Mouse (Mus musculus) A20 (cell line): ENCODE results near the gene Tppp3.

ENCODE experiments used
- DNase-seq: peaks from one replicate; pipeline ENCODE4 v3.0.0-alpha.2; 2011; ENCODE audit warnings: low read depth, low spot score

Tppp3 gene

DNA sequence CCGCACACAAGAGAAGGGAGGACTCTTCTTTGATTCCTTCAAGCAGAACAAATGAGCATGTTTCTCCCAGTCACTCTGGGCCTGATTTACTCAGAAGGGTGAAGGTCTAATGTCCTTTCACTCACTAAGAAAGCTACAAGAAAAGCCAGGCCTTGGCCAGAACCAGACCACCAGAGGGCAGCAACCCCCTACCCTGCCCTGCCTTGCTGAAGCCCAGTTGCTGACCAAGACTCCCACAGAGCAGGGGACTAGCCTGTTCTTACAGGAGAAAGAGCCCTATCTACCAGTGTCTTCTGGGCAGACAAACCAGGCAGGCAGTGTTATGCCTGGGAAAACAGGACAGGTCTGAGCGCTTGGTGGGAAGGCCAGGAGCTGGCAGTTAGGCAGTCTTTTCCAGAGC, 13.1 kb upstream of the Tppp3 start:
- DNase-seq = peak; percentile 48

DNA sequence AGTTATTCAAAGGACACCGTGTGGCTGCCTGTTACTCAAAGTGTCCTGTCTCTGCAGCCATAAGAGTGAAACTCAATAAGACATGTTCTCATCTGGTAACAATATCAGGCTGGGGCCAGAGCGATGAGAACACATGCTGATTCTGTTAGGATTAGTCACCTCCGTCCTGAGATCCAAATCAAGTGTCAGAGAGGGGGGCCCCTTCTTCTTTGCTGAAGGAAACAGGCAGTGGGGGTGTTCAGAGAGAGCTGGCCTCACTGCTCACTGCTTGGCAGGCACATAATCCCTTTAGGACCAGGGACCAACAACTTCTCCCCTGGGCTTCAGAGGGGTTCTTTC, 12.7 kb upstream of the Tppp3 start:
- no peak for DNase-seq

DNA sequence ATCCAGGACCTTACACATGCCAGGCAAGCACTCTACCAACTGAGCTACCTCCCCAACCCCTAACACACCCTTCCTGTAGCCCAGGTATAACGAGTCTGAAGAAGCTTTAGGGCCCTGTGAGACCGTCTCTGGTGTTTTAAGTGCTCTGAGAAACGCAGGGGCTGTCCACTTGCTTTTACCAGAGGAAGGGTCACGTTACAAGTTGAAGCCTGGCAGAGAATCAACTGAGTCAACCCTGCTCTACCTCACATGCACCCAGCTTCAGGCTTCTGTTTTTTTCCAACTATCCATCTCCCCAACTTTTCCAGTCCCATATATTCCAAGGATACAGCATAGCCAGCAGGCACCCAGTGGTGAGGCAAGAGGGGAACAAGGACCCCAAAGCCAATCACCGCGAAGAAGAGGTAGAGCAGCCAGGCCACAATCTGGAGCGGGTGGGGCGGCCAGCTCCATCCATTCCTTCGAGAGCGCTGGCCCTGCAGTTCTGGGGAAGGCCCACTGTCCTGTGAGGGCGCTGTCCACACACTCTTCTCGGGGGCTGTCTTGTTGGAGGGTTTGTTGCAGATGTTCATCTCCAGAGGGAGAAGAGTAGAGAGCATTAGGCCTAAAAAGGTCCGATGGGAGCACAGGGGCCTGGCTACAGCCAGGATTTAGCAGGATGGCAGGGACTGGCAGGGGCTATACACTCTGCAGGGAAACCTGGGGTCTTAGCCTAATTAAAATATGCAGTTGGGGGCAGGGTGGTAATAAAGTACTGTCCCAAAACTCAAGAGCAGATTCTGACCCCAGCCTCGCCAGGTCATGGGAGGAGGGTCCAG, 12.1 kb upstream of the Tppp3 start:
- DNase-seq = no peak

DNA sequence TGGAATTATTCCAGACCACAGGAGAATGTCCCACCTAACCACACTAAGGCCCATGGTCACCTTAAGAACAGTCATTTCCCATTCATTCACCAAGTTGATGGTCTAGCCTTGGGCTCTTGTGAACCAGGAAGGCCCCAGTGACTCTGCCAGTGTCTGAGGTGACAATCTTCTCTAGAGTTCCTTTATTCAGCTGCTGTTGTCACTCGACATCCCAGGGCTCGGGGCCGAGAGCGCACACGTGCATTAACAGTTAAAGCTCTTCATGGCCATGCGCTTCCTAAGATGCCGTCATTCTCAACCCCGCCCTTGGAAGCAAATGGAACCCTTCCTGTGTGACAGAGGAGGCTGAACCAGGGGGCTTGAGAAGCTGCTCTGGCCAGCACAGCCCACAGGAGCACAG, 10.8 kb upstream of the Tppp3 start:
- DNase-seq = no peak

DNA sequence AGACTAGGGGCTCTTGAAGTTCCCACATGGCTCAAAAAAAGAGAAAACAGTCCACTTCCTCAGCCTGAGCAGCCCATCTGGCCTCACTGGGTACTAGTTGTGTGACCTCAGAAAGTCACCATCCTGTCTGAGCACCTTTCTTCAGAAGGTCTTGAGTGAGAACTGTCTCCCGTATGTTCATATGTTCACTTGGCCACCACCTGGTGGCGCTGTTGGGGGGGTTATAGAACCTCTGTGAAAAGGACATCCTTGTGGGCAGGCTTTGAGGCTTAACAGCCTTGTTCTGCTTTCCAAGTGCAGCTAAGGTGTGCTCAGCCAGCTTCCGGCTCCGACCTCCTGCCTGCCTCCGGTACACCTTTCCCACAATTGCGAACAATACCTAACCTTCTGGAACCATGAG, 10.1 kb upstream of the Tppp3 start:
- DNase-seq = peak; percentile 79

DNA sequence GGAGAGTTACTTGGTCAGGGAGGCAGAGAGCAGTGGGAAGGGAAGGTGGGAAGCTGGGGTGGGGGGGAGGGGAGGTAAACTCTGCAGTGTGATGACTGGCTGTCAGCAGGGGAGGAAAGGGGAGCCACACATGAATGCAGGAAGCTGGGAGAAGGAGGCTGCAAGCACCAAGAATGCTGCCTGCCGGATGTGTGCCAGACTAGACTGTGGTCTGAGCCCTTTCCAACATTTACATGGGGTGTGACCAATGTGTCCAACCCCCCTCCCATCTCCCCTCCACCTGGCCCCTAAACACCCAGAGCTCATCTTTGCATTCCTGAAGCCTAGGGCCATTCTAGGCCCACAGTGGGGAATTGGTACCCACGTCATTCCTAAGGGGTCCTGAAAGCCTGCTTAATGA, 9.7 kb upstream of the Tppp3 start:
- no peak for DNase-seq

DNA sequence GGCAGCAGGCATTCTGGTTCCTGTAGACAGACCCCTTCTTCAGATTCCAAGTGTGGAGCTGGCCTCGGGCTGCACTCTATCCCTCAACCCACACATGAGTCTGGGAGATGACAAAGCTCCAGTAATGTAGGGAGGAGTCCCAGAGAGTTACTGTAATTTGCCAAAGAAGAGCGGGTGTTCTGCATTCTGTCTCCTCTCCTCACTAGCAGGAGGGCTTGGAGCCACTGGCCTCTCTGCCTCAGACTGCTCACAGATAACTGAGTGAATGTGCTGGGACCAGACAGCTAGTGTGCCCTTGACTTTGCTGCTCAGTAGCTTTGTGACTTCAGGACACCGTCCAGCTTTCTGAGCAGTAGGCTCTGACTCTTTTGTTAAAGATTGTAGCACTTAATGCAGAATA, 6.5 kb upstream of the Tppp3 start:
- no peak for DNase-seq

DNA sequence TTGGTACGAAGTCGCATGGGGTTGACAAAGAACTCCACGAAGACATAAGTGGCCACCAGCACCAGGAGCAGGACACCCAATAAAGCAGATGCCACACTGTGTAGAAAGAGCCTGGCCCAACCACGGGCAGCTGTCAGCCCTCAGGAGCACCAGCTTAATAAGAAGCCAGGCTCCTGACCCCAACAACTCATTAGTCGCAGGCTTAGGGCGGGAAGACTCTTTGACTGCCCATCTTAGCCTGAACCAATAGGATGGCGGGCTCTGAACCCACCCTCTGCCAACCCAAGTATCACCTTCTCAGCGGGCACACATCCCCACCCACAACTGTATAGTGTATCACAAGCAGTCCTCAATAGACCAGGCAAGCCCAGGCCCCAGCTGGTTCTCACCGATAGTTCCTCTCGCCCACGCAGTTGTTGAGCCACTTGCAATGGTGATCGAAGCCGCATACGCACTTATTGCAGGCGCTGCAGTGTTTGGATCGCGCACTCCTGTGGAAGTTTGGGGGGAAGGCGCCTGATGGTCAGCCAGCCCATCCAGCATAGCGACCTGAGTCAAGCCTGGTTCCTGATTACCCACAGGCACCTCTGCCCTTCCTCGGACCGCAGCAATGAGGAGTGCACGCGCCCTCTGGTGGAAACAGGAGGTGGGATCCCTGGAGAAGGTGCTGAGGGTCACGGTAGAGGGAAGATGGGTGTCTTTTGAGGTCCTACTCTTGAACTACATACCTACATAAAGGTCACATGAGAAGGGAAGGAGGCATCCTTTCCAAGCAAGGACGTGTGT, 5.5 kb upstream of the Tppp3 start:
- peak; percentile 49 for DNase-seq

DNA sequence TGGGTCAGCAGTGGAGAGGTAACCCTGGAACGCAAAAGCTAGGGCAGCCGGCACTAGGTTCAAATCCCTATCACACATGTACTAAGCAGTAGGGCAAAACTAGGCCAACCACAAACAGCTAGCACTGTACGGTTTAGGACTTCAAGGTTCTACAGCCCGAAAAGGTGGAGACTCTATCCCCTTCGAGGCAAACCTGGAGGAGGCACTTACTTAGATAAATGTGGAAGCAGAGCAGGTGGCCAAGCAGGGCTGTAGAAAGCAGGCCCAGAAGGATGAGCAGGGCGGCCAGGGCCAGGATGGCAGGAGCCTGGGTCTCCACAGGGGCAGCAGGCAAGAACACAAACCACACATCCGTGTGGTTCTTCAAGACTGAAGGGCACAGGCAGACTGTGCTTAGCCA, 4.8 kb upstream of the Tppp3 start:
- no peak for DNase-seq

DNA sequence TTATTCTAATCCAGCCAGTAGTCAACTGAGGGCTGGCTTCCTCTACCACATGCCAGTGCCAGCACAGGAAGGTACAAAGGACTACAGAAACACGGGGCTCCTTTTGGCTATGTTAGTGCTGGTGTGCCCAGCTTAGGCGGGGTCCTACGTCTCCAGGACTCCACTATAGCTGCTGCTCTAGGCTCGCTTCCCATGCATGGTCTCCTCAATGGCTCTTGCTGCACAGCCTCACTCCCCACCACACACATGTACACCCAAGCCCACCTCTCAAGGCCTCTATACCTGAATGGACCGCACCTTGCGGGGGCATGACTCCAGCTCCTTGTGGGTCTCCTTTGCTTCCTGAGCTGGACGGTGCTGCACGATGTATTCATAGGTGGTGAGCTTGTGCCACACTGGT, 4.4 kb upstream of the Tppp3 start:
- no peak for DNase-seq

DNA sequence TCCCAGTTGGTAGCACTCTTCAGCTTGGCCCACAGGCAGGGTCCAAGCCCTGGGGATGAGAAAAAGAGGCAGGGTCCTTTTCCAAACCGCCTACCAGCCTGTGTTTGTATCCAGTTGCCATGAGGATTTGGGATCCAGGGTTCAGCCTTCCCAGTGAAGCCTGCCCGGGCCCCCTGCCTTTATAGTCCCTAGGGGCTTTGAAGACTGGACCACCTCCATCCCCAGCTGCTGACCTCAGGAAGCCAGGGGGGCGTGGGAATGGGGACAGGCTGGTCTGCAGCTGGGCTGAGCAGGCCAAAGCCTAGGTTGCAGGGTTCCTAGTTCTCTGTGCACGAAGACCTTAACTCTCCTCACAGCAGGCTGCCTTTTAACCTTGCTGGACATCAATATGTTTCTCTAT, 3.9 kb upstream of the Tppp3 start:
- DNase-seq = no peak

DNA sequence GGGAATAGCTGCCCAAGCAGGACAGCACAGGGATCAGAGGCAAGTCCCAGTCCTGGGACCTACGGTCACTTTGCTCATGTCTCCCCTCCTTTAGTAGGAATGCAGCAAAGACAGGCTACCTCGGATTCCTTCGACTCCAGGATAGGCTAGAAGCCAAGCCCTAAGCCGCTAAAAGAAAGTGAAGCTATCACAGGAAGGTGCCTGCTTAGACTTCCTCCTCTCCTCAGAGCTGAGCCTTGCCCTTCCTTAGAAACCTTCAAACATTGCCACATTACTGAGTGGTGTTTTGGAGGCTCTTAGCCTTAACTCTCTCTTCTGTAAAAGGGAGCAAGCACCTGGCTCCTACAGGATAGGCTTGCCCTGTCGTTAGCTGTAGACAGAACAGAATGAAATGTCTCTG, 3.4 kb upstream of the Tppp3 start:
- no peak for DNase-seq

DNA sequence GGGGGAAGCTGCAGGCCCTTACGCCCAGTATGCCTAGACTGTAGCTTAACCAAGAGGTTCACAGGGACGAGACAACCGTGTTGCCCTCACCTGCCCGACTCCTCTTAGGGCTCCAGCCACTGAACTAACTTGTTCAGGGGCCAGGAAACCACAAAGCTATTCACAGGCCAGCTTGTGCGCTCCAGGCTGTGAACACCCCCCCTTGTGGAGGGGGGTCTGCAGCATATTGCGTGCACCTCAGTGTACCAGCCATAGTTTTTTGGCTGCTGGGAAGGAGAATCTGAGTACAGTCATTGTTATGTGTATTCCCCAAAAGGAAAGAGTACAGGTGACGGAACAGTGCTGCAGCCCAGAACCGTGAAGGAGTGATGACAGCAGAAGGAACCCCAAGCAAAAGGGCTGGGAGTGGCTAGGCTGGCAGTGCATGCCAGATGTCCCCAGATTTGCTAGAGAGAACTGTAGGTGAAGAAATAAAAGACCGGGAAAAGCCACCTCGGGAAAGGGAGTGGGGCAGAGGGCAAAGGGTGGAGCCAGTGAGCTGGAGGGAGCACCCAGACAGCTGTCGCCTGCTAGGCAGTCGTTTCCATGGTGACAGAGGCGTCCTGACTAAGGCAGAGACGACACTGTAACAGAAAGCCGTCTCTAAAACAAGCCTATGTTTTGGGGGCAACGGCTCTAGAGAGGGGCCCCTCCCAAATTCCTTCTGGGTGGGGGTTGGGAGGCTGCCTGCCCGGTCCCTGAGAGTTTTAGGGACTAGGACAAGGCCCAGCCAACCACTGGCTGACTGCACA, 2.7 kb upstream of the Tppp3 start:
- DNase-seq = no peak

DNA sequence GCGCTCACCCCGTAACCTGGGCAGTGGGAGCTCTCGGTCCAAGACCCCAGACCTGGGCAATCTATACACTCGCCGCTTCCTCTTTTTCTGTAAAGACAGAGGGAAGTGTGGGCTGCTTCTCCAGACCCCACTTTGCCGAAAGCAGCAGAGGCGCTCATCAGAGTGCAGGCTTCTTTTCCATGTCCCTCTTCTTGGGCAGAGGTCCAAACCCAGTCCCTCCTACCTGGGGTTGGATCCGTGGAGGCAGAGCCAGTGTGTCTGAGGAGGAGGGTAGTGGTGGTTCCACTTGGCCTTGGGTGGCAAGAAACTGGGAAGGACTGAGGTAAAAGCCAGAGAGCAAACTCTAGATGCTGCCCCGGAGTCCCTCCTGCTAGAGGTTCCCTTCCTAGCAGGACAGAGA, 1.7 kb upstream of the Tppp3 start:
- DNase-seq = no peak

DNA sequence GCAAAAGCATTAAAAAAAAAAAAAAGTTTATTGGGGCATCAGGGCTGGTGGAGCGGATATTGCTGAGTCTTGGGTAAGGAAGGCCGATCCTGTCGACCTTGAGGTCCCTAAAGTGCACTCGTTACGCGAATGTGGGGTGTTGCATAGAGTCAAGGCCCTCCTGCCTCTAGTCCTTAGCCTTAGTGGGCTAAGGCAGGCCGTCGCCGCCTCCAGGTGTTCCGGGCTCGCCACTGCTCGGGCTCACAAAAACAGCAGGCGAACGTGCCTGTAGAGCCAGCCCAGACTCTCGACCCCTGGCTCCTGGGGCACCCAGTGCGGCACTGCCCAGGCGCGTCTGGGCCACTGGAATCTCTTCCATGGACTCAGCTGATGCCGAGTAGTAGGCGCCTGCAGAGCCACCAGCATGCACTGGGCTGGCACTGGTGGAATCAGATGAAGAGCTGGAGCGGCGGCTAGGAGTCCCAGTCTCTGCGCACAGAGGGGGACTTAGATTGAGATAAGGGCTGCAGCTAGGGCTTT, 1.1 kb upstream of the Tppp3 start:
- no peak for DNase-seq

DNA sequence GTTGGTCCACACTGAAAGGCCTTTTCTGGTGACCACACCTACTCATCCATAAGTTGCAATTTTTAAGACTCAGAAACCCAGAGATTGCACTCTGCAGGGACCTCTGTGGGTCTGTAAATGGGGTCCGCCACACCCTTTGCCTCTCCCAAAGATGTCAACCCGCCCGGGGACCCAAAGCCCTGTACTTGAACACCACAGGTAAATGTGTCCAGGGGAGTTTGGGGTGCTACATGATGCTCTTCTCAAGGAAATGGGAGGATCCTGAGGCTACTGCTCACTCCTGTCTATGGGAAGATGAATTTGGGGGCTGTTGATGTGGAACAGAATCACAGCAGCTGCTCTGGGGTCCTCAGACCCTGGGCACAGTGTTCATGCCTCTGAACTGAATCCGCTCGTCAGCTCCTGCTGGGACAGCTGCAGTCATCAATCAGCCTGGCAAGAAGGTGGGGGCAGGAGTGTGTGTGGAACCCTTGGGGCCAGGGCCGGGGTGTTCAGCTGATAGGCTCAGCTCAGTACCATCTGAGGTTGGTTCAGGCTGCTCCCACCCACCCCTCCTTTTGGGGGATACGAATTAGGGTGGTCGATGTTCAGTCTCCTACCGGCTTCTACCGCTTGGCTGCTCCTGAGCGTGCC, 529 bp downstream of the Tppp3 start:
- DNase-seq = no peak

DNA sequence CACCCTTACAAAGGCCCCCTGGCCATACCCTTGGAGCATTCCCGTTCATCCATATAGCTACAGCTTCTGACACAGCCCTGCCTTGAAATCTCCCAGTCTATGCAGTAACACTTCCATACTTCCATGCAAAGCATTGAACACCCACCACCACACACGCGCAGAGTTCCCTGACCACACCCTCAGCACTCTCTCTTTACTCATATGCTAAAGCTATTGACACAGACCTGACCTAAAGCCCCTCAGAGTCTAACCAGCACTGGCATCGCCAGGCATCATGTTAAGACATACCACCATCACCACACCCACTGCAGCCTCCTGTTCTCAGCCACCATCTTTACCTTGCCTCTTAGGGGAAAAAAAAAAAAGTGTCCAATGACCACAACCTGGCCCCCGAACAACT, 1.1 kb downstream of the Tppp3 start:
- no peak for DNase-seq

DNA sequence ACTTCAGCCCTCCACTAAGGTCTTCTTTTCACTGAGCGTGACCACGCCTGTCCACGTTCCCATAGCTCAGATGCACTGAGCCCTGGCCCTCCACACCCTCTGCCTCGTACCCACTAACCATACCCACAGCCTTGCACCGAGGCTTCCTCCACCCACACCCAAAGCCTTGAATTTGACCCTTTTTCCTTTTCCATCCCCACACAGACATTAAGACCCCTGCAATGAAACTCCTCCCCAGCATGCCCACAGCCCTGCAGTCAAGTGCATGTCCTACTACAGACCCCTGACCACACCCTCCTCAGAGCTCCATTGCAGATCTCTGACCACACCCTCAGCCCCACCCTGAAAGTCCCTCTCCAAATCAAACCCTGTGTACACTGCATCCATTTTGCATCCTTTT, 1.5 kb downstream of the Tppp3 start:
- no peak for DNase-seq

DNA sequence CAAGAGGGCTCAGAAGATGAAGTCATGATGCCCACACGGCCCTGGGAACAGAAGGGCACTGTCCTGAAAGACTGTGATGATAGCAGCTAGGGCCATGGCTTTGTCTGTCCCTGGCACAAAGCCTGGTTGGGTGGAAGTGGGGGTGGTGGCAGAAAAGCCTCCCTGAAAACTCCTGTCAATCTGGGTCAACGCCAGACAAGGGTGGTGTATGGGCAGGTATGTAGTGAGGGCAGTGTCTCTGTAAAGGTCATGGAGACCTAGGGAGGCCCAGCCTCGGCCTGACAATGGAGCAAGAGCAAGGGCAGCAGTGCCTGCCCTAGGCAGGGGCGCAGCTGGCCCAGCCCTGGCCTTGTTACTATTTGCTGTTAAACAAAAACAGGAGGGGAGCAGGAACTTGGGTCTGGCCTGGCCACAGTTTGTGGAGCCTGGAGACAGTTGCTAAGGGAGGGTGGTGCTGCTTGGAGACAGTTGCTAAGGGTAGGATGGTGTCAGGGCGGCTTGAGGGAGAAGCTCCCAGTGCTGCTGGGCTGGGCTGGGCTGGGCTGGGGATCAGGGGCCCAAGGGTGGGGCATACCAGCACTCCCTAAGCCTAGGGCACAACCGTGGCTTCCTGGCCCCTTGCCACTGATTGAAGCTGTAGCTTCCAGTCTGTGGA, 2.2 kb downstream of the Tppp3 start:
- no peak for DNase-seq

DNA sequence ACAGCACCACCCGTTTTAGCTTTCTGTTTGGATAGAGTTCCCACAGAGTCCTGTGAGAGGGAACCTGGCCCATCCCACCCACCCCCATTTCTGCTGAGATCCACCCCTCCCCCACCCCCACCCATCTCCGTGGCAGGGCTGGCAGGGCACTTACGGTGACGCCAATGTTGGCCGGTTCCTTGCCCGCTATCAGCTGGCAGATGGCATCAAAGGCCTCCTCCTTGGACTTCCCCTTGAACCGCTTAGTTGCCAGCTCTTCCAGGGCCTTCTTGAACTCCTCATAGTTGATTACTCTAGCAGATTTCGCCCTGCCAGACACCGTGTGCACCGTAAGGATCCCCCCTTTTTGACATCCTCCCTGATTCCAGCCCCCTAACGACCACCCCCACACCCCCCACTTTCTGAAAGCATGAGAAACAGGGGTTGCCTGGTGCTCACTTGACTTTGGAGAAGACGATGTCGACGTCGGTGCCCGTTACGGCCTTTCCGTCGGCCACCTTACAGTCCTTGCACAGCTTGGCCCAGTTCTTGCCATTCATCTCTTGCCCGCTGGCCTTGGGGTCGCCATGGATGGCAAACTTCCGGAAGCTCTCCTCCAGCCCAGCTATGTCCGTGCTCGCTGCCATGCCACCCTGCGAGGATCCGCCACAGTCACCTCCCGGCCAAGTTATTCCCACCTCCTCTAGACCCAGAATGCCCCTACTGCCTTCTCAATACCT, 3.2 kb downstream of the Tppp3 start:
- no peak for DNase-seq
